Mouse (Mus musculus) G1E (cell line): ENCODE results near the gene Gm27021.

ENCODE experiments used
- CTCF ChIP-seq: IDR thresholded peaks from 2 replicates; pipeline ENCODE4 v1.5.1; 2012; ENCODE audit warnings: low read depth, low read length, inconsistent platforms, mixed read lengths
- GATA1 ChIP-seq: IDR thresholded peaks from 2 replicates; pipeline ENCODE4 v1.6.1; 2012; ENCODE audit warnings: borderline replicate concordance, low read length, inconsistent platforms, mixed read lengths
- GATA2 ChIP-seq: IDR thresholded peaks from 2 replicates; pipeline ENCODE4 v1.6.1; 2012; ENCODE audit warnings: low read depth, low read length, inconsistent platforms, borderline replicate concordance
- POLR2AphosphoS5 ChIP-seq: IDR thresholded peaks from 2 replicates; pipeline ENCODE4 v1.6.1; 2012; ENCODE audit warnings: low read depth, low read length, inconsistent platforms; ENCODE audit not compliant: insufficient replicate concordance
- TAL1 ChIP-seq: conservative IDR thresholded peaks from 2 replicates; pipeline ENCODE4 v1.6.1; 2012; ENCODE audit warnings: low read depth, low read length, inconsistent platforms, mixed read lengths

DNA sequence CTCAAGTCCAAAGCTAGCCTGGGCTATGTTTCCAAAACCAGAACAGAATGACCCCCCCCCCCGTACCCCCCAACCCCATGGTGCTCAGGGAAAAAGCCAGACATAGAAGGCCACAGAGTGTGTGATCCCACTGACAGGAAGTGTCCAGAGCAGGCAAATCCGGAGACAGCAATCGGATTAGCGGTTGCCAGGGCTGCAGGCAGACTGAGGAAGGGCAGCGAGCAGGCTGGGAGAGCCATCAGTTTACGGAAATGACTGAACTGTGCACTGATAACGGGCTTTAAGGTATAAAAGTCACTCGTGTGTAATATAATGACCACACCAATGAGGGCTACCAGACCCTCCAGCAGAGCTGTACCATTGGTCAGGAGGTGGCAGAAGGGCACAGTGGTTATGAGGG, 26.6 kb downstream of the Gm27021 start:
- TF ChIP-seq CTCF (no peak), TAL1 (no peak), GATA1 (no peak), POLR2AphosphoS5 (no peak), GATA2 (no peak)
